Mouse (Mus musculus): ENCODE data around the gene 9130213A22Rik.

DNA sequence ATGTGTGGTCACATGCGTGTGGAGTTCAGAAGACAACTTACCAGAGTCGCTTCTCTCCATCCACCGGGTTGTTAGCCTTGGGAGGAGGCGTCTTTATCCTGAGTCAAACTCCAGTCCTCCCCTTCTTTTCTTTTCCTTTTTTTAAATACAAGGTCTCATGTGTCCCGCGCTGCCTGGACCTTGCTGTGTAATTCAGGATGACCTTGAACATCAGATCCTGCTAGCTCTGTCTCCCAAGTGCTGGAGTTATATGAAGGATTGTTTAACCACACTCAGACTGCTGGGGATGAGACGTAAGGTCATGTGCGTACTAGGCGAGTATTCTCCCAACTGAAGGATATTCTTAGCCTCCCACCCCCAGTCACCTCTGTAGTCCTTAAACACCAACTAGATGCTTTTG lies 45.1 kb downstream of the 9130213A22Rik start:
- TF ChIP-seq GATA1 (IDR thresholded peaks at IDR 0.05; ENCODE audit: low read length) (no peak), TAL1 (IDR thresholded peaks at IDR 0.05; ENCODE audit: low read length) (no peak)
